16 mouse cellular contexts compared by ENCODE assay signal in genomic region chr9:109091802-109092201, GRCm38 (mm10).
"Had no signal": no experiment of that assay in that cellular context is flagged by ENCODE, and none has a peak within 500 bp of the region (broad histone marks: within the 10 kb centered on the region; RNA-seq: fewer than 3 reads in every experiment).

No protein-coding gene starts in this region.

- H3K27me3 ChIP-seq: midbrain, embryonic 15.5 days; neural tube, embryonic 12.5 days had no signal

- H3K9me3 ChIP-seq: liver, embryonic 15.5 days; midbrain, embryonic 15.5 days; neural tube, embryonic 12.5 days had no signal

- H3K4me2 ChIP-seq: liver, embryonic 15.5 days; midbrain, embryonic 11.5 days; midbrain, embryonic 15.5 days; neural tube, embryonic 12.5 days had no signal

- ATAC-seq: inflammation-experienced regulatory T-cells, adult 6 months; intestine, postnatal 0 days; lung, postnatal 0 days; midbrain, embryonic 15.5 days had no signal

- H3K27ac ChIP-seq: kidney, postnatal 0 days; layer of hippocampus, adult 2 months; midbrain, embryonic 15.5 days; neural tube, embryonic 12.5 days had no signal

- H3K4me3 ChIP-seq: layer of hippocampus, adult 2 months; liver, embryonic 15.5 days; midbrain, embryonic 15.5 days; neural tube, embryonic 12.5 days had no signal

- H3K36me3 ChIP-seq: midbrain, embryonic 15.5 days had no signal

- H3K9ac ChIP-seq: liver, embryonic 15.5 days; midbrain, embryonic 15.5 days; neural tube, embryonic 12.5 days had no signal

- DNase-seq: kidney, adult 9 months; kidney, postnatal 4 days; left cerebral cortex, postnatal 4 days; liver; lung, adult 2 months; thymus, adult 18-20 months; thymus, postnatal 14 days had no signal
